Mouse (Mus musculus) limb, embryonic 14.5 days (tissue): ENCODE data around the gene Plekhg5. TPM values are rescaled to one million over a fixed set of nuclear protein-coding genes. Genes with fewer than 3 reads are reported as not detected.

Source experiments
- ATAC-seq: fragments of 200-750 bp; cut with Nextera tagmentation; 2 replicates; pipeline ENCODE4 v1.8.0; 2017; ENCODE audit warnings: low read depth, moderate number of reproducible peaks, moderate TSS enrichment; ENCODE audit not compliant: low FRiP score
- DNase-seq: peaks from one replicate; pipeline ENCODE4 v3.0.0-alpha.2; 2015; ENCODE audit warnings: low spot score
- H3K27ac ChIP-seq: fragments of 300-500 bp; sonication (generic); replicated peaks from 2 replicates; pipeline ENCODE4 v1.5.1; 2014; ENCODE audit warnings: low read depth, mild to moderate bottlenecking, low read length, moderate library complexity, mixed read lengths
- H3K27me3 ChIP-seq: fragments of 300-500 bp; sonication (generic); 2 replicates; pipeline ENCODE4 v1.6.1; 2014; ENCODE audit warnings: low read length, mixed read lengths; ENCODE audit not compliant: control insufficient read depth, insufficient read depth
- H3K36me3 ChIP-seq: fragments of 300-500 bp; sonication (generic); 2 replicates; pipeline ENCODE4 v1.6.1; 2014; ENCODE audit warnings: mild to moderate bottlenecking, low read length, moderate library complexity, mixed read lengths; ENCODE audit not compliant: control insufficient read depth, insufficient read depth
- H3K4me1 ChIP-seq: fragments of 300-500 bp; sonication (generic); 2 replicates; pipeline ENCODE4 v1.6.1; 2014; ENCODE audit warnings: antibody characterized with exemption, low read length, mixed read lengths; ENCODE audit not compliant: control insufficient read depth, insufficient read depth
- H3K4me2 ChIP-seq: fragments of 300-500 bp; sonication (generic); replicated peaks from 2 replicates; pipeline ENCODE4 v1.6.1; 2014; ENCODE audit warnings: low read depth, mild to moderate bottlenecking, low read length, moderate library complexity; ENCODE audit not compliant: severe bottlenecking
- H3K4me3 ChIP-seq: fragments of 300-500 bp; sonication (generic); replicated peaks from 2 replicates; pipeline ENCODE4 v1.5.1; 2014; ENCODE audit warnings: low read length
- H3K9ac ChIP-seq: fragments of 300-500 bp; sonication (generic); 2 replicates; pipeline ENCODE4 v1.6.1; 2014; ENCODE audit warnings: mild to moderate bottlenecking, low read depth, low read length, moderate library complexity; ENCODE audit not compliant: severe bottlenecking
- H3K9me3 ChIP-seq: fragments of 300-500 bp; sonication (generic); 2 replicates; pipeline ENCODE4 v1.6.1; 2016; ENCODE audit warnings: low read length; ENCODE audit not compliant: control insufficient read depth
- POLR2A ChIP-seq: fragments of 200-500 bp; IDR thresholded peaks from 2 replicates; pipeline ENCODE4 v1.8.0; 2012; ENCODE audit warnings: inconsistent platforms, mild to moderate bottlenecking, moderate library complexity, borderline replicate concordance; ENCODE audit not compliant: insufficient read depth, insufficient read length; ENCODE audit errors: extremely low read depth
- WGBS: fragments of 180-500 bp; shearing (Covaris S2); extraction: QIAGEN DNeasy Blood & Tissue Kit; methylation state at CpG from one replicate; pipeline ENCODE4 v1.1.7; 2014; 5-methylcytosine and 5-hydroxymethylcytosine counted together
- polyA plus RNA-seq, 2 experiments: library from polyadenylated mRNA; depleted of rRNA in 1 of 2; stranded (reverse) in 1 of 2; unstranded in 1 of 2; fragments of >200 nt; fragmentation: Nextera tagmentation in 1 of 2; extraction: Ambion mirVana in 1 of 2; gene quantifications; 2 replicates each; pipeline versions ENCODE4 v1.2.1 to v1.2.3; 2012 to 2014

The Plekhg5 gene
- polyA plus RNA-seq (2012; rRNA removed), result 25.0 and 36.2 TPM in 2 replicates
- 14.1 and 16.9 TPM in 2 replicates for polyA plus RNA-seq (2014; fragmentation: Nextera tagmentation; extraction: Ambion mirVana)

DNA sequence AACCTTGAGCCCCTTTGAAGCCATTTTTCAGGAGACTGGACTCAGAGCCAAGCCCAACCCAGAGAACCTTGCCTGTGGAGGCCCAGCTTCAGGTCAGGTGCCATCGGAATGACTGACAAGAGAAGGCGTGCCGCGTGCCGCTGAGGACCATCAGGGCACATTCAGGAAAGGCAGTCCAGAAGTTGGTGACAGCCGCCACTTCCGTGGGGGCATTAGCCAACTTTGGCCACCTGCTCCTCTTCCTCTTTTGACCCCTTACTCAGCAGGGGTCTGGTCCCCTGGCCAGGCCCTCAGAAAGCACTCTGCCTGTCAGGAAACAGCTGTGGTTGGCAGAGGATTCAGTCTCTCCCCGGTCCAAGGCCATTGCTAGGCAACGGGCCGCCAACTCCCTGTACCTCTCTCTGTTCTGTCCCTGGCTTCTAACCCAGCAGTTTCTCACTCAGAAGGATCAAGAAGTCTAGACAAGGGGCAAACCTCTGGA is at the start of gene Plekhg5:
Gene Plekhg5, plus strand, starts transcription at position 378 of the 481 bp plus-strand sequence.
- DNase-seq, result no peak
- Histone ChIP-seq H3K9ac (no peak within 1 kb of the TSS), H3K4me3 (no peak within 1 kb of the TSS), H3K27ac (no peak within 1 kb of the TSS; the same call in 1 of the 2 replicates), H3K4me2 (no peak within 1 kb of the TSS), H3K27me3 (no peaks in the 10 kb centered on the region), H3K4me1 (0 out of 2 replicates have a peak, but pooled peaks cover 7% of the 10 kb centered on the region), H3K9me3 (no peaks in the 10 kb centered on the region), H3K36me3 (no peaks in the 10 kb centered on the region)
- 67% methylated on average over 10 of the region's 10 CpGs for WGBS
- ATAC-seq, result no peak
- no peak for TF ChIP-seq POLR2A

DNA sequence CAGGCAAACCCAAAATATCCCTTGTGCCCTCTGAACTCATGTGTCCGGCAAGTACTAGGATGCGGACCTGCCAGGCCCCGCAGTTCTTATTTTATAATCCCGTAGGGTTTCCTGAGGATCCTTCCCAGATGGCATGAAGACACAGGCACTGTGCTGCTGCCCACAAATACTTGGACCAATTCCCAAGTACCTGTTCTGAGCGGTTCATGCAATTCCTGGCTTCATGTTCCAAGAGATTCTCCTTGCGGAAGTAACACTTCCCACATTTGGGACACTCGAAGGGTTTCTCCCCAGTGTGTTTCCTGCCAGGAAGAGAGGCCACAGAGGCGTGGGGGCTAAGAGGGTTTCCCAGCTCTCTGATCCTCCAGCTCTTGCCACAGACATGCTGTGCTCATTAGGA is 49.8 kb upstream of the Plekhg5 start:
- Histone ChIP-seq H3K4me3 (no peak overlapping the region), H3K9ac (no peak overlapping the region), H3K4me1 (peaks cover 16% of the 10 kb centered on the region), H3K9me3 (no peaks in the 10 kb centered on the region), H3K27ac (no peak overlapping the region), H3K36me3 (peaks cover 68% of the 10 kb centered on the region), H3K27me3 (no peaks in the 10 kb centered on the region), H3K4me2 (no peak overlapping the region)
- DNase-seq (no peak), ATAC-seq (no peak)
- TF ChIP-seq POLR2A, result no peak
- WGBS, result 86% methylated on average over 8 of the region's 8 CpGs

- ATAC-seq (no peak), DNase-seq (no peak)
- Histone ChIP-seq H3K4me1 (peaks cover 22% of the 10 kb centered on the region), H3K9me3 (no peaks in the 10 kb centered on the region), H3K9ac (no peak overlapping the region), H3K36me3 (peaks cover 50% of the 10 kb centered on the region), H3K4me2 (no peak overlapping the region), H3K27me3 (no peaks in the 10 kb centered on the region), H3K4me3 (no peak overlapping the region), H3K27ac (no peak overlapping the region)
- TF ChIP-seq POLR2A, result no peak
- WGBS, result 94% methylated on average over 11 of the region's 11 CpGs
These were observed 47.8 kb upstream of the Plekhg5 start for GRCm38 (mm10) chr4:152024525-152024924.

DNA sequence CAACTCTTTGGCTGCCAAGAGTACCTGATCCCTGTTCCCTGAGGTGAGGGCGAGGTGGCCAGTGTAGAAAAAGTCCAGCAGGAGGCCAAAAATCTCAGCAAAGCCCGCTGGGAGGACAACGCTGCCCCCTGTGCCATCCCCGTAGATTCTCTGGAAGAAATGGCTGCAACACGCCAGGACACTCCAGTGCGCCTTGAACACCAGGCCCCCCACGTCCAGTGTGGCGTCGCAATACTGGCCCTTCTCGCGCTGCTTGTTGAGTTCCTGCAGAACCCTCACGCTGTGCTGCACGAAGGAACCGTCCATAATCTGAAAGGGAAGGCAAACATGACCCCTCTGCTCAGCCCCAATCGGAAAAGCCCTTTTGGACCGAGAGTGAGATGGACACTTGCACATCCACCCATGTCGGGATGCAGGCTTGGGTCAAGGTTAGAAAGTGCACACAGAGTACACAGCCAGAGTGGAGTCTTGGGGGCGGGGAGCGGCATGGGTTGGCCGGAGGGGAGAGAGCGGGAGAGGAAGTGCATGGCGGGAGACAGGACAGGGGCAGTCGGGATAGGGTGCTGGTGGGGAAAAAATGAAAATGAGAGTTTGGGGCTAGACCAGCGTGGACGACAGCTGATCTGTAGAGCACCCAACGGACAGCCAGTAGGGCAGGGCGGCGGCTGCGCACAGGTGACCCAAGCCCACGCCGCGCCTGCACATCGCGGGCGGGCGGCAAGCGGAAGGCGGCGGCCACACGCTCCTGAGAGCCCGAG is 45.4 kb upstream of the Plekhg5 start:
- Histone ChIP-seq H3K27ac (peak overlapping the region; percentile 52; the same call in 1 of the 2 replicates), H3K27me3 (no peaks in the 10 kb centered on the region), H3K9me3 (no peaks in the 10 kb centered on the region), H3K4me1 (peaks cover 26% of the 10 kb centered on the region), H3K9ac (peak overlapping the region; percentile 76), H3K4me2 (peak overlapping the region; percentile 95), H3K36me3 (peaks cover 26% of the 10 kb centered on the region), H3K4me3 (peak overlapping the region; percentile 73)
- WGBS, result 3% methylated on average over 32 of the region's 41 CpGs
- no peak for TF ChIP-seq POLR2A
- DNase-seq (no peak), ATAC-seq (peak; percentile 45)

- Histone ChIP-seq H3K4me2 (peak within 1 kb of the TSS; percentile 95), H3K9ac (peak within 1 kb of the TSS; percentile 76), H3K27ac (peak within 1 kb of the TSS; percentile 52; the same call in 1 of the 2 replicates), H3K4me3 (peak within 1 kb of the TSS; percentile 73), H3K27me3 (no peaks in the 10 kb centered on the region), H3K36me3 (peaks cover 20% of the 10 kb centered on the region), H3K4me1 (peaks cover 26% of the 10 kb centered on the region), H3K9me3 (no peaks in the 10 kb centered on the region)
- TF ChIP-seq POLR2A, result peak; percentile 64; the same call in 1 of the 2 replicates
- WGBS, result under 1% methylated on average over 32 of the region's 35 CpGs
- ATAC-seq, result peak; percentile 98
- peak; percentile 98 for DNase-seq
These were observed 44.8 kb upstream of the Plekhg5 start, which contains the start of gene Zbtb48 for GRCm38 (mm10) chr4:152027524-152027923. Zbtb48 (minus strand) TSS chr4:152027671.
